Mouse (Mus musculus): ENCODE measurements around the gene Cadm1.

DNA sequence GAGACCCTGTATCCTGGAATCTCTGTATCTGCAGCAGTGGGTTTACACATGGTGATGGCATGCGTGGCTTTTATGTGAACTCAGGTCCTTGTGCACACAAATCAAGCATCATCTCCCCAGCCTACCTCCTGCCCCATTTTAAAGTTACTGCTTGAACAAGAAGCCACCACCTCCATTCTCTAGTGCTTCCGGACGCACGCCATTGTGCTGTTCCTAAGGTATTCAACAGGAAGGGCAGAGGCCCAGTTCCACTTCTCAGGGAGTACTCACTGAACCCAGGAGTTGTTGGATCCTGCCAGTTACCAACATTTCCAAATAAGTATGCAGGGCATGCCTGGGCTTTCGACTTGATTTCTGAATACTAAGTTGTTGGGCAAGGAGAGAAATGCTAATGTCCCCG is 49.5 kb downstream of the Cadm1 start:
- TF ChIP-seq POLR2A (IDR thresholded peaks at IDR 0.05; ENCODE audit: control insufficient read depth, extremely low read depth, insufficient read depth, low read length, poor library complexity) (no peak), CTCF (IDR thresholded peaks at IDR 0.05; ENCODE audit: borderline replicate concordance, control insufficient read depth, extremely low read depth, insufficient read depth, low read length, poor library complexity) (no peak)

Data from thymus, adult 2 months (tissue).